Mouse (Mus musculus): ENCODE results near the gene Cript. TPM values are rescaled to one million over a fixed set of nuclear protein-coding genes. Genes with fewer than 3 reads are reported as not detected.

Cript gene
- polyA plus RNA-seq, 1 experiment from 2014 or later, result 64.4 TPM

GRCm38 (mm10) chr17:86986449-86987138, 38.8 kb upstream of the Cript start:
- no peak overlapping the region for H3K9ac ChIP-seq (replicated peaks)

GRCm38 (mm10) chr17:86988161-86988560, 37.2 kb upstream of the Cript start:
- H3K4me3 ChIP-seq (ENCODE audit: low read depth, low read length), result no peak overlapping the region
- no peaks in the 10 kb centered on the region for H3K4me1 ChIP-seq (ENCODE audit: insufficient read depth)
- no peak for ATAC-seq
- H3K36me3 ChIP-seq (replicated peaks; ENCODE audit: insufficient read depth, low read length), result no peaks in the 10 kb centered on the region
- WGBS (ENCODE audit: insufficient replicate concordance), result 73% methylated on average over 5 of the region's 5 CpGs
- H3K27ac ChIP-seq (ENCODE audit: low read depth), result no peak overlapping the region
- TF ChIP-seq CTCF (IDR thresholded peaks at IDR 0.05; ENCODE audit: low read depth) (0 out of 2 replicates have a peak, but pooled peaks have one; percentile 13), EP300 (IDR thresholded peaks at IDR 0.05; ENCODE audit: low read depth) (no peak)
- no peaks in the 10 kb centered on the region for H3K9me3 ChIP-seq (ENCODE audit: low read length)
- H3K9ac ChIP-seq (replicated peaks), result no peak overlapping the region
- DNase-seq, result no peak
- H3K4me2 ChIP-seq (ENCODE audit: low read depth, low read length), result no peak overlapping the region
- no peaks in the 10 kb centered on the region for H3K27me3 ChIP-seq (ENCODE audit: insufficient read depth, low read length)

More at GRCm38 (mm10) chr17:86986449-86987138, 38.8 kb upstream of the Cript start:
- Histone ChIP-seq H3K27ac (ENCODE audit: low read depth) (no peak overlapping the region), H3K4me2 (ENCODE audit: low read depth, low read length) (no peak overlapping the region), H3K9me3 (ENCODE audit: low read length) (no peaks in the 10 kb centered on the region), H3K4me3 (ENCODE audit: low read depth, low read length) (no peak overlapping the region), H3K36me3 (replicated peaks; ENCODE audit: insufficient read depth, low read length) (no peaks in the 10 kb centered on the region), H3K27me3 (ENCODE audit: insufficient read depth, low read length) (no peaks in the 10 kb centered on the region), H3K4me1 (ENCODE audit: insufficient read depth) (no peaks in the 10 kb centered on the region)
- WGBS (ENCODE audit: insufficient replicate concordance), result 64% methylated on average over 17 of the region's 17 CpGs
- TF ChIP-seq CTCF (IDR thresholded peaks at IDR 0.05; ENCODE audit: low read depth) (no peak), EP300 (IDR thresholded peaks at IDR 0.05; ENCODE audit: low read depth) (no peak)
- DNase-seq (no peak), ATAC-seq (no peak)

DNA sequence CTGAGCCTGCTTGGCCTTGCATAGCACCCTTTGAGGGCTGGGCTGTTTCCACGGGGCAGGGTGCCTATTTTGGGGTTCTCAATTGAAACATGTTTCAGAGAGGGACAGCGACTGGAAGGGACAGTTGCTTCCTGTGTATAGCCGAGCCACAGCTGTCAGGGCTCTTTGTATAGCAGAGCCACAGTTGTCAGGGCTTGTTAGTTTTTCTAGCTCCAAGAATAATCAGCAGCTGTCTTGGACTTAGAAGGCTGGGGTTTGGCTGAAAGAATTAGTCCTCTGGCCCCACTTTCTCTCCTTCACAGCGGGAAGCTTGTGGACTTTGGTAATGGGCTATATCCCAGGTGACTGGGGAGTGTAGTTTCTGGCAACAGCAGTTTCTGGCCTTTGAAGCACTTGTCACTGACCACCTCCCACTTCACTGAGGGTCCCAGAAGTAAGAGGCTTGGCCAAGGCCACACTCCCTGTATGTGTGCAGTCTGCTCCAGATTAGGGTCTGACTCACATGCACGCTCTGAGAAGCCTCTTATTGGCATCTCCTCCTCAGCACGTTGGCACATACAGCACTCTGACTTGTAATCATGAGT, 36.7 kb upstream of the Cript start:
- no peak overlapping the region for H3K4me3 ChIP-seq (ENCODE audit: low read depth, low read length)
- ATAC-seq (0 out of 2 replicates have a peak, but pooled peaks have one; percentile 25), DNase-seq (no peak)
- no peak overlapping the region for H3K4me2 ChIP-seq (ENCODE audit: low read depth, low read length)
- TF ChIP-seq CTCF (IDR thresholded peaks at IDR 0.05; ENCODE audit: low read depth), result no peak
- no peak for TF ChIP-seq EP300 (IDR thresholded peaks at IDR 0.05; ENCODE audit: low read depth)
- no peak overlapping the region for H3K27ac ChIP-seq (ENCODE audit: low read depth)
- WGBS (ENCODE audit: insufficient replicate concordance), result 64% methylated on average over 6 of the region's 6 CpGs
- H3K9me3 ChIP-seq (ENCODE audit: low read length), result no peaks in the 10 kb centered on the region
- no peak overlapping the region for H3K9ac ChIP-seq (replicated peaks)
- H3K4me1 ChIP-seq (ENCODE audit: insufficient read depth), result no peaks in the 10 kb centered on the region
- no peaks in the 10 kb centered on the region for H3K27me3 ChIP-seq (ENCODE audit: insufficient read depth, low read length)
- H3K36me3 ChIP-seq (replicated peaks; ENCODE audit: insufficient read depth, low read length), result no peaks in the 10 kb centered on the region

GRCm38 (mm10) chr17:86991306-86991705, 34.0 kb upstream of the Cript start:
- no peak for DNase-seq
- no peaks in the 10 kb centered on the region for H3K36me3 ChIP-seq (replicated peaks; ENCODE audit: insufficient read depth, low read length)
- no peaks in the 10 kb centered on the region for H3K4me1 ChIP-seq (ENCODE audit: insufficient read depth)
- 85% methylated on average over 8 of the region's 8 CpGs for WGBS (ENCODE audit: insufficient replicate concordance)
- no peak overlapping the region for H3K9ac ChIP-seq (replicated peaks)
- no peaks in the 10 kb centered on the region for H3K27me3 ChIP-seq (ENCODE audit: insufficient read depth, low read length)
- H3K4me3 ChIP-seq (ENCODE audit: low read depth, low read length), result no peak overlapping the region
- no peak for ATAC-seq
- H3K9me3 ChIP-seq (ENCODE audit: low read length), result no peaks in the 10 kb centered on the region
- no peak overlapping the region for H3K27ac ChIP-seq (ENCODE audit: low read depth)
- TF ChIP-seq EP300 (IDR thresholded peaks at IDR 0.05; ENCODE audit: low read depth) (no peak), CTCF (IDR thresholded peaks at IDR 0.05; ENCODE audit: low read depth) (no peak)
- no peak overlapping the region for H3K4me2 ChIP-seq (ENCODE audit: low read depth, low read length)

GRCm38 (mm10) chr17:86997323-86997722, 28.0 kb upstream of the Cript start:
- Histone ChIP-seq H3K4me3 (ENCODE audit: low read depth, low read length) (no peak overlapping the region), H3K9ac (replicated peaks) (no peak overlapping the region), H3K9me3 (ENCODE audit: low read length) (no peaks in the 10 kb centered on the region), H3K36me3 (replicated peaks; ENCODE audit: insufficient read depth, low read length) (peaks cover 8% of the 10 kb centered on the region), H3K4me2 (ENCODE audit: low read depth, low read length) (no peak overlapping the region), H3K27ac (ENCODE audit: low read depth) (no peak overlapping the region), H3K27me3 (ENCODE audit: insufficient read depth, low read length) (no peaks in the 10 kb centered on the region), H3K4me1 (ENCODE audit: insufficient read depth) (no peaks in the 10 kb centered on the region)
- TF ChIP-seq EP300 (IDR thresholded peaks at IDR 0.05; ENCODE audit: low read depth) (no peak), CTCF (IDR thresholded peaks at IDR 0.05; ENCODE audit: low read depth) (no peak)
- WGBS (ENCODE audit: insufficient replicate concordance), result 86% methylated on average over 6 of the region's 6 CpGs
- ATAC-seq (no peak), DNase-seq (no peak)

DNA sequence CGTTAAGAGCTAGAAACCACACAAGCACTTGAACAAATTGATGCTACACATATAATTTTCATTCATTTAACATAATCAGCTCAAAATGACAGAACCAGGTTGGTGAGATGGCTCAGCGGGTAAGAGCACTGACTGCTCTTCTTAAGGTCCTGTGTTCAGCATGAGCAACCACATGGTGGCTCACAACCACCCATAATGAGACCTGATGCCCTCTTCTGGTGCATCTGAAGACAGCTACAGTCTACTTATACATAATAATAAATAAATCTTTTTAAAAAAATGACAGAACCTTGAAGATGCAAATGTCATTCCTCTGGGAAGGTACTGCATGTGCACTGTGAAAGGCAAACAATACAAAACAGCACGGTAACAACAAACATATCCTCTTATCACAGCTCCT, 16.4 kb upstream of the Cript start:
- Histone ChIP-seq H3K36me3 (replicated peaks; ENCODE audit: insufficient read depth, low read length) (peaks cover 3% of the 10 kb centered on the region; the same call in 1 of the 2 replicates), H3K4me1 (ENCODE audit: insufficient read depth) (no peaks in the 10 kb centered on the region), H3K27me3 (ENCODE audit: insufficient read depth, low read length) (no peaks in the 10 kb centered on the region), H3K27ac (ENCODE audit: low read depth) (no peak overlapping the region), H3K4me3 (ENCODE audit: low read depth, low read length) (no peak overlapping the region), H3K9me3 (ENCODE audit: low read length) (no peaks in the 10 kb centered on the region), H3K4me2 (ENCODE audit: low read depth, low read length) (no peak overlapping the region), H3K9ac (replicated peaks) (no peak overlapping the region)
- DNase-seq (no peak), ATAC-seq (no peak)
- 85% methylated on average over 3 of the region's 3 CpGs for WGBS (ENCODE audit: insufficient replicate concordance)
- TF ChIP-seq EP300 (IDR thresholded peaks at IDR 0.05; ENCODE audit: low read depth), result no peak
- TF ChIP-seq CTCF (IDR thresholded peaks at IDR 0.05; ENCODE audit: low read depth), result peak; percentile 25; the same call in 1 of the 2 replicates

Data from liver, postnatal 0 days (tissue).